Mouse (Mus musculus) bone marrow macrophage, adult 2 months (primary cell): ENCODE measurements around the gene Trmt1.

Experiments
- CTCF ChIP-seq: IDR thresholded peaks from 2 replicates; pipeline ENCODE4 v1.5.1; 2012; ENCODE audit warnings: low read depth, mild to moderate bottlenecking, low read length, moderate library complexity
- POLR2A ChIP-seq: IDR thresholded peaks from 2 replicates; pipeline ENCODE4 v1.6.1; 2012; ENCODE audit warnings: mild to moderate bottlenecking, low read depth, low read length, borderline replicate concordance

GRCm38 (mm10) chr8:84708774-84709475 is 22.8 kb downstream of the Trmt1 start:
- TF ChIP-seq CTCF, result peak; percentile 87
- TF ChIP-seq POLR2A, result no peak
